Mouse (Mus musculus): ENCODE results near the gene Ikbke.

DNA sequence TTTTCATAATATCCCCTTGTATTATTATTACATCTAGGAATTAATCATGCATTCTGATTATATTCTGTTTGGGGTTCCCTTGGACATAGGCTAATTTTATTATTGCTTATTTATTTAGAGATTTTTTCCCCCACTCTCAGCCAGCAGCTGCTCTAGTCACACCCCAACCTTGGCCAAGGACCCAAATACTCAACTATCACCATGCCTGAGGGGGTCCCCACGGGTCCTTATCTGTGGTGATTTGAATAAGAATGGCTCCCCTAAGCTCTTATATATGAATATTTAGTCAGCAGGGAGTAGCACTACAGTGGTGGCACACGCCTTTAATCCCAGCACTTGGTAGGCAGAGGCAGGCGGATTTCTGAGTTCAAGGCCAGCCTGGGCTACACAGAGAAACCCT, 31.9 kb upstream of the Ikbke start:
- no peak for TF ChIP-seq CTCF (IDR thresholded peaks at IDR 0.05; ENCODE audit: borderline replicate concordance, insufficient read depth, low read depth, low read length)
- TF ChIP-seq POLR2A (IDR thresholded peaks at IDR 0.05; ENCODE audit: borderline replicate concordance, insufficient read depth, low read length) = no peak
